29 mouse cellular contexts compared by ENCODE assay signal in genomic region chr6:28860922-28861321, GRCm38 (mm10). TPM values are rescaled to one million over a fixed set of nuclear protein-coding genes. Genes with fewer than 3 reads are reported as not detected.
"Had no signal": no experiment of that assay in that cellular context is flagged by ENCODE, and none has a peak within 500 bp of the region (broad histone marks: within the 10 kb centered on the region; RNA-seq: fewer than 3 reads in every experiment).

No protein-coding gene starts in this region.

- H3K9me3 ChIP-seq: heart, embryonic 13.5 days; heart, embryonic 15.5 days; hindbrain, embryonic 10.5 days; hindbrain, embryonic 13.5 days; hindbrain, embryonic 15.5 days; kidney, embryonic 15.5 days; limb, embryonic 10.5 days; limb, embryonic 12.5 days; liver, embryonic 13.5 days; liver, embryonic 15.5 days had no signal

- H3K27me3 ChIP-seq: heart, embryonic 13.5 days; heart, embryonic 15.5 days; hindbrain, embryonic 15.5 days; kidney, embryonic 15.5 days; limb, embryonic 12.5 days; liver, embryonic 13.5 days; liver, embryonic 15.5 days had no signal

- H3K36me3 ChIP-seq: heart, embryonic 13.5 days; heart, embryonic 15.5 days; hindbrain, embryonic 10.5 days; hindbrain, embryonic 13.5 days; hindbrain, embryonic 15.5 days; kidney, embryonic 15.5 days; limb, embryonic 10.5 days; limb, embryonic 12.5 days; liver, embryonic 13.5 days; liver, embryonic 15.5 days had no signal

- DNase-seq: gastrocnemius, adult 2 months; gastrocnemius, postnatal 10 days; gastrocnemius, postnatal 25 days; heart, adult 2 months; heart, postnatal 4 days; kidney, adult 11 months; kidney, adult 2 months; kidney, adult 9 months; kidney, postnatal 25 days; kidney, postnatal 4 days; liver; liver, embryonic 13.5 days had no signal

- H3K27ac ChIP-seq: gastrocnemius, adult 2 months; heart, adult 2 months; heart, embryonic 13.5 days; heart, embryonic 15.5 days; hindbrain, embryonic 13.5 days; hindbrain, embryonic 15.5 days; hindbrain, postnatal 0 days; kidney, embryonic 15.5 days; kidney, postnatal 0 days; layer of hippocampus, adult 2 months; left cerebral cortex, adult 2 months; limb, embryonic 10.5 days; limb, embryonic 12.5 days; liver, embryonic 13.5 days; liver, embryonic 15.5 days had no signal

- ATAC-seq: hindbrain, postnatal 0 days; intestine, embryonic 16.5 days had no signal

- H3K4me3 ChIP-seq: gastrocnemius, adult 2 months; heart, adult 2 months; heart, embryonic 13.5 days; heart, embryonic 15.5 days; hindbrain, embryonic 10.5 days; hindbrain, embryonic 13.5 days; hindbrain, embryonic 15.5 days; kidney, embryonic 15.5 days; layer of hippocampus, adult 2 months; left cerebral cortex, adult 2 months; limb, embryonic 10.5 days; limb, embryonic 12.5 days; liver, embryonic 13.5 days; liver, embryonic 15.5 days had no signal

- H3K4me2 ChIP-seq: heart, embryonic 11.5 days; heart, embryonic 13.5 days; heart, embryonic 15.5 days; hindbrain, embryonic 13.5 days; hindbrain, embryonic 15.5 days; kidney, embryonic 15.5 days; limb, embryonic 12.5 days; liver, embryonic 11.5 days; liver, embryonic 13.5 days; liver, embryonic 15.5 days had no signal

- H3K9ac ChIP-seq: heart, embryonic 13.5 days; heart, embryonic 15.5 days; hindbrain, embryonic 13.5 days; hindbrain, embryonic 15.5 days; kidney, embryonic 15.5 days; limb, embryonic 12.5 days; liver, embryonic 13.5 days; liver, embryonic 15.5 days had no signal

RNA-seq across cellular contexts. Expression of gene Lrrc4, which starts 29.4 kb away (rescaled TPM):
- total RNA-seq: granulocyte monocyte progenitor cell, adult 5-6 weeks had no signal
